18 mouse cellular contexts compared by ENCODE assay signal in genomic region chr6:119796911-119797486, GRCm38 (mm10). TPM values are rescaled to one million over a fixed set of nuclear protein-coding genes. Genes with fewer than 3 reads are reported as not detected.
DNase-seq lines count a peak whose midpoint lies in the region; ATAC-seq lines count a peak whose summit lies in the region.
"Had no signal": no experiment of that assay in that cellular context is flagged by ENCODE, and none has a peak within 500 bp of the region (broad histone marks: within the 10 kb centered on the region; RNA-seq: fewer than 3 reads in every experiment).

No protein-coding gene starts in this region.

- H3K9me3 ChIP-seq in intestine, embryonic 16.5 days (ENCODE audit: control insufficient read depth, low read length), result no peaks in the 10 kb centered on the region
- H3K9me3 ChIP-seq: heart, embryonic 15.5 days; limb, embryonic 15.5 days; midbrain, embryonic 15.5 days; neural tube, embryonic 13.5 days had no signal

- H3K36me3 ChIP-seq in intestine, embryonic 16.5 days (ENCODE audit: control insufficient read depth, insufficient read depth, low read length), result no peaks in the 10 kb centered on the region
- H3K36me3 ChIP-seq: midbrain, embryonic 15.5 days had no signal

- ATAC-seq in intestine, embryonic 16.5 days, result no peak
- ATAC-seq: lung, postnatal 0 days; midbrain, embryonic 15.5 days; Patski had no signal

- H3K4me3 ChIP-seq in intestine, embryonic 16.5 days (ENCODE audit: low read length), result no peak overlapping the region
- H3K4me3 ChIP-seq: erythroblast, embryonic 14.5 days; heart, embryonic 15.5 days; limb, embryonic 15.5 days; midbrain, embryonic 15.5 days; neural tube, embryonic 13.5 days had no signal

- H3K4me1 ChIP-seq in intestine, embryonic 16.5 days (ENCODE audit: control insufficient read depth, insufficient read depth, low read length), result no peaks in the 10 kb centered on the region
- H3K4me1 ChIP-seq: heart, embryonic 15.5 days; limb, embryonic 15.5 days; midbrain, embryonic 15.5 days; neural tube, embryonic 13.5 days had no signal

- no peak overlapping the region for H3K9ac ChIP-seq in intestine, embryonic 16.5 days (ENCODE audit: low read depth, low read length)
- H3K9ac ChIP-seq: heart, embryonic 15.5 days; limb, embryonic 15.5 days; midbrain, embryonic 15.5 days; neural tube, embryonic 13.5 days had no signal

- H3K4me2 ChIP-seq in intestine, embryonic 16.5 days (ENCODE audit: low read depth, low read length), result no peak overlapping the region
- H3K4me2 ChIP-seq: heart, embryonic 15.5 days; limb, embryonic 15.5 days; midbrain, embryonic 15.5 days; neural tube, embryonic 13.5 days had no signal

- H3K27me3 ChIP-seq in intestine, embryonic 16.5 days (replicated peaks; ENCODE audit: control insufficient read depth, insufficient read depth, low read length), result no peaks in the 10 kb centered on the region
- H3K27me3 ChIP-seq: heart, embryonic 15.5 days; limb, embryonic 15.5 days; midbrain, embryonic 15.5 days; neural tube, embryonic 13.5 days; Patski had no signal

- 87% methylated on average over 12 of the region's 12 CpGs for WGBS in intestine, embryonic 16.5 days

- no peak overlapping the region for H3K27ac ChIP-seq in intestine, embryonic 16.5 days (ENCODE audit: low read length)
- H3K27ac ChIP-seq: heart, embryonic 15.5 days; limb, embryonic 15.5 days; midbrain, embryonic 15.5 days; neural tube, embryonic 13.5 days had no signal

- DNase-seq in adipocyte (ENCODE audit: low spot score), result peak; percentile 15
- peak; percentile 18 for DNase-seq in brain, embryonic 18.5 days (ENCODE audit: low read depth, low spot score)
- peak; percentile 22 to 60 for DNase-seq in frontal cortex, adult 2 months (ENCODE audit: extremely low spot score in 1 of 2, low spot score in 1 of 2)
- DNase-seq in left cerebral cortex, adult 8-10 months (ENCODE audit: low spot score in 2 of 2), result peak; percentile 23 to 30
- no peak for DNase-seq in ovary, postnatal 14 days (ENCODE audit: low spot score)
- DNase-seq in adrenal gland, postnatal 36 days, result no peak
- no peak for DNase-seq in lung, postnatal 10 days
- DNase-seq: adrenal gland, adult 8-10 months; gastrocnemius, postnatal 36 days; kidney, postnatal 14 days had no signal

RNA-seq across cellular contexts. Expression of gene Erc1, which starts 51.0 kb away (rescaled TPM):
- polyA plus RNA-seq in frontal cortex, adult 2 months (2012; rRNA removed), result 18.8 and 24.1 TPM in 2 replicates
- 10 to 100 TPM; 39.5 to 41.0 (median 40.4) TPM for total RNA-seq in left cerebral cortex, adult 8-10 months (2022)
- 7.0 and 8.0 TPM in 2 replicates for polyA plus RNA-seq in intestine, embryonic 16.5 days (2015; fragmentation: Nextera tagmentation; extraction: Ambion mirVana)
- 10 to 100 TPM; 18.6 to 19.2 TPM for total RNA-seq in adrenal gland, postnatal 36 days (2021)

Comparison
In these comparisons a context has a peak if more than half of its experiments do, and no peak if none do; other contexts are left out.
1. DNase-seq: peak in adipocyte (single experiment), brain, embryonic 18.5 days (single experiment), frontal cortex, adult 2 months (2 of 2) and left cerebral cortex, adult 8-10 months (2 of 2); none in ovary, postnatal 14 days (single experiment), adrenal gland, postnatal 36 days (0 of 2) and lung, postnatal 10 days (single experiment).